Mouse (Mus musculus): ENCODE measurements at regions not wholly inside any gene's neighbourhood (a gene's known extent, or its start where the extent isn't known, plus 50 kb on each side); places are given as distances from the start of the nearest gene placed in this dataset.
"Not testable (repeated sequence)": the region's sequence is repeated elsewhere in the genome, so short reads cannot be mapped to it uniquely, and the experiment has no call there.

GRCm38 (mm10) chr9:11067125-11067524 lies 162.6 kb upstream of the Cntn5 start:
- not testable (repeated sequence) for TF ChIP-seq EP300 (IDR thresholded peaks at IDR 0.05; ENCODE audit: low read length); USF1 (IDR thresholded peaks at IDR 0.05; ENCODE audit: low read depth, low read length); CTCF (conservative IDR thresholded peaks at IDR 0.05 in 1 of 2, IDR thresholded peaks at IDR 0.05 in 1 of 2; ENCODE audit: low read depth in 2 of 2, low read length in 2 of 2); JUND (conservative IDR thresholded peaks at IDR 0.05; ENCODE audit: low read depth, low read length); SIN3A (IDR thresholded peaks at IDR 0.05; ENCODE audit: low read length); CHD2 (IDR thresholded peaks at IDR 0.05; ENCODE audit: low read length)
